Mouse (Mus musculus) kidney, embryonic 14.5 days (tissue): ENCODE measurements at regions not wholly inside any gene's neighbourhood (a gene's known extent, or its start where the extent isn't known, plus 50 kb on each side); places are given as distances from the start of the nearest gene placed in this dataset.

Experiments
- ATAC-seq: fragments of 200-750 bp; cut with Nextera tagmentation; 2 replicates; pipeline ENCODE4 v1.8.0; 2017; ENCODE audit warnings: moderate number of reproducible peaks, mild to moderate bottlenecking, moderate TSS enrichment, moderate library complexity; ENCODE audit not compliant: low FRiP score, low TSS enrichment
- H3K27ac ChIP-seq: fragments of 300-500 bp; sonication (generic); 2 replicates; pipeline ENCODE4 v1.5.1; 2014; ENCODE audit warnings: low read depth, mild to moderate bottlenecking, low read length, moderate library complexity, mixed read lengths
- H3K27me3 ChIP-seq: fragments of 300-500 bp; sonication (generic); 2 replicates; pipeline ENCODE4 v1.6.1; 2014; ENCODE audit warnings: mild to moderate bottlenecking, low read length; ENCODE audit not compliant: control insufficient read depth, insufficient read depth
- H3K36me3 ChIP-seq: fragments of 300-500 bp; sonication (generic); 2 replicates; pipeline ENCODE4 v1.6.1; 2014; ENCODE audit warnings: low read length, mixed read lengths; ENCODE audit not compliant: control insufficient read depth, insufficient read depth
- H3K4me1 ChIP-seq: fragments of 300-500 bp; sonication (generic); 2 replicates; pipeline ENCODE4 v1.6.1; 2014; ENCODE audit warnings: low read length, mixed read lengths; ENCODE audit not compliant: control insufficient read depth, insufficient read depth
- H3K4me2 ChIP-seq: fragments of 300-500 bp; sonication (generic); replicated peaks from 2 replicates; pipeline ENCODE4 v1.6.1; 2014; ENCODE audit warnings: low read depth, mild to moderate bottlenecking, low read length
- H3K4me3 ChIP-seq: fragments of 300-500 bp; sonication (generic); 2 replicates; pipeline ENCODE4 v1.5.1; 2014; ENCODE audit warnings: mild to moderate bottlenecking, low read length
- H3K9ac ChIP-seq: fragments of 300-500 bp; sonication (generic); 2 replicates; pipeline ENCODE4 v1.6.1; 2014; ENCODE audit warnings: low read depth, mild to moderate bottlenecking, low read length, moderate library complexity
- H3K9me3 ChIP-seq: fragments of 300-500 bp; sonication (generic); 2 replicates; pipeline ENCODE4 v1.6.1; 2016; ENCODE audit warnings: low read length; ENCODE audit not compliant: control insufficient read depth
- WGBS: fragments of 180-500 bp; shearing (Covaris S2); extraction: QIAGEN DNeasy Blood & Tissue Kit; methylation state at CpG from one replicate; pipeline ENCODE4 v1.1.7; 2014; 5-methylcytosine and 5-hydroxymethylcytosine counted together

DNA sequence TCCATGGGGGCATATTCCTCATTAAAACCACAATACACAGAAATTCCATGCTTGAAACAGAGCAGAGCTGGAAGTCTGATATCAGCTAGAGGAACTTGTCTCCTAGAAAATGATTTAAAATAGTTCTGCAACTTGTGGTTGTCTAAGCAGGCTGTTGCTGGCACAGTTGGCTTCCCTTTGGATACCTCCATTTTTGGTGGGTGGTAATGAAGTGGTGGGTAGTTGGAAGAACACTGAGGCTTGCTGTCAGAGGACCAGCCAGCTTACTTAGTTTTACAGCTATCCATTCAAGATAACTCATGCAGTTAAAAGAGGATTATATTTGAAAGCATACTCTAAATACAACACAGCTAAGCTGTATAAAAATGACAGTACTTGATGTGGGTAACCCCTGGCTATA, 385.6 kb downstream of the Prdm13 start:
- Histone ChIP-seq H3K9me3 (no peaks in the 10 kb centered on the region), H3K36me3 (no peaks in the 10 kb centered on the region), H3K9ac (no peak overlapping the region), H3K4me2 (no peak overlapping the region), H3K27ac (no peak overlapping the region), H3K4me1 (no peaks in the 10 kb centered on the region), H3K27me3 (no peaks in the 10 kb centered on the region), H3K4me3 (no peak overlapping the region)
- no peak for ATAC-seq

DNA sequence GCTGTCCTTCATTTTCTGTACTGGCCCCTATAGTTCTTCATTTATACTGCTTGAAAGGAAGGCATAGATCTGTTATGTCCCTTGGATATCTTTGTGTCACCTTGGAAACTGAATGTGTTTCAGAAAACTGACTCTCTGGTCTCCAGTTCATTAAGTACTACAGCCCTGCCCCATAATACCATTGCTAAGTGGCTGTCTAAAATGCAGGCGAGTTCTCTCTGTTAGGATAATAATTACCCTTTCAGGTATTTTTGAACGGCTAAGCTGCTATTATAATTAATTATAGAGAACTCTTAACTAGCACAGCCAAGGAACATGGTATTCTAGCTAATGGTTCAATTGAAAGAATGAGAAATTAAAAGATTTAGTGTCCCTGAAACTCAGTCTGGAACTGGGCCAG, 418.5 kb downstream of the Prdm13 start:
- no peaks in the 10 kb centered on the region for H3K27me3 ChIP-seq
- H3K4me2 ChIP-seq, result no peak overlapping the region
- no peak for ATAC-seq
- no peak overlapping the region for H3K9ac ChIP-seq
- no peaks in the 10 kb centered on the region for H3K36me3 ChIP-seq
- 77% methylated on average over 2 of the region's 2 CpGs for WGBS
- no peak overlapping the region for H3K27ac ChIP-seq
- H3K4me1 ChIP-seq, result no peaks in the 10 kb centered on the region
- no peaks in the 10 kb centered on the region for H3K9me3 ChIP-seq
- no peak overlapping the region for H3K4me3 ChIP-seq

DNA sequence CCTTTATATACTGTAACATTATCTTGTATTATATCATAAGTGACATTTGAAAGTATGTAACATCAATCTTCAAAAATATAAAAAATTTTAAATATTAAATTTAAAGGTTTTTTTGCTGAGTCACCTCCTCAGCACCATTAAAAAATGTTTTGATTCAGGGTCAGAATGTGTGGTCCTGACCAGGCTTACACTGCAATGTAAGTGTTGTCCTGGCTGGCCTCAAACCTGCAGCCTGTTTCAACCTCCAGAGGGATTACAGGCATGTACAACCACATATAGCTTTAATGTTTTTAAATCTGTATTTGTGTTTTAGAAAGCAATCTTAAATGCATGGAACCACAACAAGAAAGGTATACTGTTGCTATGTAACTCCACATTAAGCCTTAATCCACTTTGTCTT, 418.9 kb downstream of the Prdm13 start:
- ATAC-seq, result no peak
- Histone ChIP-seq H3K36me3 (no peaks in the 10 kb centered on the region), H3K9me3 (no peaks in the 10 kb centered on the region), H3K4me2 (no peak overlapping the region), H3K4me1 (no peaks in the 10 kb centered on the region), H3K9ac (no peak overlapping the region), H3K27me3 (no peaks in the 10 kb centered on the region), H3K27ac (no peak overlapping the region), H3K4me3 (no peak overlapping the region)

DNA sequence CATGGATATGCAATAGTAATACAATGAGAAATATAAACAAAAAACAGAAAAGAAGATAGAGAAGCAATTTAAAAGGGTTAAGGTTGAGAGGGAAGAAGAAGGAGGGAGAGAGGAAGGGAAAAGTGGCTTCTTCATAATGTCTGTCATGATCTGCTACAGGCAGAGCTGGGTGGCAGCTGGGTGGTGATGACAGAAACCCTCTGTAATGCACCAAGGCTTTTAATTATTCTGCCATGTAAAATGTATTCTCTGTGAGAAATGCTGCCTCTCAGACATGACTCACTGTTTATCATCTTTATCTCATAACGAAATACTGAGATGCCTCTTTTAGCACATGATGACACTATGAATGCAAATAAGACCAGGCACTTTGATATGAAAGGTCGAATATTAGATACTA, 435.4 kb downstream of the Prdm13 start:
- Histone ChIP-seq H3K9me3 (no peaks in the 10 kb centered on the region), H3K4me1 (no peaks in the 10 kb centered on the region), H3K4me2 (no peak overlapping the region), H3K36me3 (no peaks in the 10 kb centered on the region), H3K9ac (no peak overlapping the region), H3K27me3 (no peaks in the 10 kb centered on the region), H3K27ac (no peak overlapping the region), H3K4me3 (no peak overlapping the region)
- WGBS, result 74% methylated on average over 2 of the region's 2 CpGs
- ATAC-seq, result no peak

DNA sequence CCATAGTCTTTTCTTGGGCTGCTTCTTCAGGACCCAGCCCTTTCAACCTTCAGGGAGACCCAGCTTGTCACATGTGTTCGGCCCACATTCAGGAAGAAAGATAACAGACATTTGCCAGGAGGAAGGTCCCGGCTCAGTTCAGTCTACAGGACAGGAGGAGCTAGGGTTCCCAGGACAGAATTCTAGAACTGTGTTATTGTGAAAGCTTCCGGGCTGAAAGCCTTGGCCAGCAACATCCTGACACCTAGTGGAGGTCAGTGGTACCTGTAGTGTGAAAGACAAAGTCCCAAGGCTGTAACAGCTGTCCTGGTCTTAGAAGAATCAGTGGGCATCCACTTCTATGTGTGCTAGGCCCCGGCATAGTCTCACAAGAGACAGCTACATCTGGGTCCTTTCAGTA, 463.1 kb downstream of the Prdm13 start:
- 35% methylated on average over 4 of the region's 4 CpGs for WGBS
- ATAC-seq, result peak; percentile 90
- Histone ChIP-seq H3K9ac (no peak overlapping the region), H3K27me3 (no peaks in the 10 kb centered on the region), H3K4me1 (no peaks in the 10 kb centered on the region), H3K36me3 (no peaks in the 10 kb centered on the region), H3K27ac (no peak overlapping the region), H3K4me2 (no peak overlapping the region), H3K9me3 (no peaks in the 10 kb centered on the region), H3K4me3 (no peak overlapping the region)

DNA sequence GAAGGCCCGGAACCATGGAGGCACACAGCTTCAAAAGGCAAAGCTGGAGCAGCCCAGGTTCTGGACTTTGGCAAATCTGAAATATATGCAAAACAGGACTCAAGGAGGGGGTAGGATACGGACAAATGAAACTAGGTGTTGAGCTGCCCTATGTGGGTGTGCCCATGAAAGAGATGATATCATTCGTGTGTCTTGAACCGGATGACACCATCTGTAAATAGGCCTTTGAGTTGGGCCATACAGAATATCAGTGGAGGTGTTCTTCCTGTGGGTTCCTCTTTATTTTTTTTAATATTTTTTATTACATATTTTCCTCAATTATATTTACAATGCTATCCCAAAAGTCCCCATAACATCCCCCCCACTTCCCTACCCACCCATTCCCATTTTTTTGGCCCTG, 478.1 kb downstream of the Prdm13 start:
- WGBS, result 85% methylated on average over 4 of the region's 4 CpGs

DNA sequence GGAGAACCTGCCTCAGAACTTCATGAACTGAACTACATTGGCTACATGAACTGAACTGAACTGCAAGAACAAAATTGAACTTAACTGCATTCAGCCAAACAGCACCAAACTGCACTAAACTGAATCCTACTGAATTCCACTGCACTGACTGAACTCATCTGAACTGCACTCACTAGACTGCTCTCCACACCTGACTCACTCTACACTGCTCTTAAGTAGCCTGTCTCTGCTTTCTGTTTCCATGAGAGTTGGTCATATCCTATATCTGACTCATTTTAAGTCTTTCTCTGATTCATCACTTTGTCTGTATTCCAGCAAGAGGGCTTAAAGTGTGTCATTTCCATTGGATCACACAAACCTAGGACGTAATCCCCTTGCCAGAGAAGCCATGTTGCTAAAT, 490.1 kb downstream of the Prdm13 start:
- H3K36me3 ChIP-seq, result no peaks in the 10 kb centered on the region
- ATAC-seq, result no peak
- H3K9me3 ChIP-seq, result no peaks in the 10 kb centered on the region
- WGBS, result 95% methylated on average over 1 of the region's 1 CpGs
- H3K27ac ChIP-seq, result no peak overlapping the region
- no peaks in the 10 kb centered on the region for H3K27me3 ChIP-seq
- H3K4me1 ChIP-seq, result no peaks in the 10 kb centered on the region
- H3K9ac ChIP-seq, result no peak overlapping the region
- H3K4me2 ChIP-seq, result no peak overlapping the region
- no peak overlapping the region for H3K4me3 ChIP-seq

More for the DNA sequence above, 478.1 kb downstream of the Prdm13 start:
- Histone ChIP-seq H3K4me2 (no peak overlapping the region), H3K36me3 (no peaks in the 10 kb centered on the region), H3K27ac (no peak overlapping the region), H3K27me3 (no peaks in the 10 kb centered on the region), H3K4me3 (no peak overlapping the region), H3K4me1 (no peaks in the 10 kb centered on the region), H3K9ac (no peak overlapping the region), H3K9me3 (no peaks in the 10 kb centered on the region)
- no peak for ATAC-seq

DNA sequence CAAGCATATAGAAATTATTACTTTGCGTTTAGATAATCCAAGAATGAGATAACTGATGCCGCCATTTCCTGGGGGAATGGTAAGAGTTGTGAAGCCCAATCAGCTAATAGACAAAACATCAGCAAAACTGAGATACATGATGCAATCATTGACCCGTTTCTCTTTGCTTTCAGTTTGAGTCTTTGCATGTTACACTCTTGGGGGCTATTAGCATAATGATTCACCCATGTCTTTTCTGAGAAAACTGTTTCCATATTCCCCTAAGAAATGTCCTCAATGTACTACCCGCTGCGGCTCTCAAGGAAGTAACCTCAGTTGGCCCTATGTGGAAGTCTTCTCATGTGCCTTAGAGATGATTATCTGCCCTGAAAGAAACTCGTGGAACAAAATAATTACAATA, 512.0 kb downstream of the Prdm13 start:
- WGBS, result 85% methylated on average over 6 of the region's 6 CpGs
- Histone ChIP-seq H3K4me3 (no peak overlapping the region), H3K9ac (no peak overlapping the region), H3K27me3 (no peaks in the 10 kb centered on the region), H3K4me2 (no peak overlapping the region), H3K36me3 (no peaks in the 10 kb centered on the region), H3K9me3 (no peaks in the 10 kb centered on the region), H3K4me1 (no peaks in the 10 kb centered on the region), H3K27ac (no peak overlapping the region)
- ATAC-seq, result no peak

DNA sequence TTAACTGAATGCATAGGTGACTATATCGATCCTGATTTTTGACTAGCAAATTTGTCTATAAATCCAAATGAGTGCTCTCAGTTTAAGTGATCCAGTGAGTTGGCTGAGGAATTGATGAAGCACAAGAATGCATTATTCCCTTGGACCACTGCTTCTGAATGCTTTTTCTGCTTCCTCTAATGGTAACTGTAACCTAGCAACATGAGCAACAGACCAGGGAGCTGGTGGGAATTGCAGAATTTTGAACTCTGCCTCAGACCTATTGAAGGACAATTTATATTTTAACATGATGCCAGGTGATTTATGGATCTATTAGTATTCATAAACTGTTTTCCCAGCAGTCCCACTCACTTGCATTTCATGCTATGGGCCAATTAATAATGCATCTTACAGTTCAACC, 512.7 kb downstream of the Prdm13 start:
- Histone ChIP-seq H3K4me3 (no peak overlapping the region), H3K27me3 (no peaks in the 10 kb centered on the region), H3K9me3 (no peaks in the 10 kb centered on the region), H3K27ac (no peak overlapping the region), H3K4me1 (no peaks in the 10 kb centered on the region), H3K9ac (no peak overlapping the region), H3K36me3 (no peaks in the 10 kb centered on the region), H3K4me2 (no peak overlapping the region)
- 94% methylated on average over 1 of the region's 1 CpGs for WGBS
- ATAC-seq, result no peak

DNA sequence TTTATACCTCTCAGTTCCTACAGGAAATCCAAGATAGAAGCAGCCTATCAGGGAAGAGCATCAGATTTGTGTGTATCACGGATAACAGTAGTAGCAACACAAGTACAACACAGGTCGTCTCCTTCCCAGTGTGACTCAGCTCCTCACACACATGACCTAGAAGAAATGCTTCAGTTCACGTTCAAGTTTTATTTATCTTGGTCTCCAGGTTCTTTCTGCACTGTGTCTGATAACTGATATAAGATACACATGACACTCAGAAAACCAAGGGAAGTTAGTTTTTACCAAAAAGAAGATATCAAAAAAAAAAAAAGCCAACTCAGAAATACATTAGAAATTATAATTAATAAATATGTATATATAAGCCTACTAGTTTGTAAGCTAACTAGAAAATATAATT, 515.0 kb downstream of the Prdm13 start:
- H3K27ac ChIP-seq, result no peak overlapping the region
- no peaks in the 10 kb centered on the region for H3K4me1 ChIP-seq
- no peaks in the 10 kb centered on the region for H3K36me3 ChIP-seq
- WGBS, result 79% methylated on average over 3 of the region's 3 CpGs
- H3K9me3 ChIP-seq, result no peaks in the 10 kb centered on the region
- no peak overlapping the region for H3K4me3 ChIP-seq
- no peaks in the 10 kb centered on the region for H3K27me3 ChIP-seq
- ATAC-seq, result no peak
- no peak overlapping the region for H3K9ac ChIP-seq
- no peak overlapping the region for H3K4me2 ChIP-seq
